Mouse (Mus musculus) telencephalon, adult 2 months (tissue): ENCODE results near the gene Rnf43.

Source experiments
- DNase-seq: peaks from one replicate; pipeline ENCODE4 v3.0.0-alpha.2; 2011; ENCODE audit warnings: low read depth, low spot score

Rnf43 gene

GRCm38 (mm10) chr11:87710262-87710615 lies 47.7 kb downstream of the Rnf43 start:
- no peak for DNase-seq

GRCm38 (mm10) chr11:87712188-87712587 lies 49.7 kb downstream of the Rnf43 start:
- DNase-seq, result no peak

GRCm38 (mm10) chr11:87715999-87716398 lies 53.5 kb downstream of the Rnf43 start:
- DNase-seq, result no peak

GRCm38 (mm10) chr11:87719526-87719925 lies 57.0 kb downstream of the Rnf43 start:
- DNase-seq, result no peak

- no peak for DNase-seq
These were observed 57.8 kb downstream of the Rnf43 start for GRCm38 (mm10) chr11:87720324-87720723.

GRCm38 (mm10) chr11:87720839-87721238 lies 58.3 kb downstream of the Rnf43 start:
- DNase-seq, result no peak

GRCm38 (mm10) chr11:87722168-87722567 lies 59.6 kb downstream of the Rnf43 start:
- no peak for DNase-seq

GRCm38 (mm10) chr11:87722891-87723290 lies 60.4 kb downstream of the Rnf43 start:
- DNase-seq, result no peak

- no peak for DNase-seq
These were observed 63.0 kb downstream of the Rnf43 start for GRCm38 (mm10) chr11:87725515-87725914.

GRCm38 (mm10) chr11:87725964-87726562 lies 63.5 kb downstream of the Rnf43 start:
- DNase-seq, result no peak

GRCm38 (mm10) chr11:87727021-87727420 lies 64.5 kb downstream of the Rnf43 start:
- no peak for DNase-seq

- DNase-seq, result no peak
These were observed 64.9 kb downstream of the Rnf43 start for GRCm38 (mm10) chr11:87727471-87727870.

GRCm38 (mm10) chr11:87728850-87729592 lies 66.5 kb downstream of the Rnf43 start:
- no peak for DNase-seq

GRCm38 (mm10) chr11:87729593-87730185 lies 67.2 kb downstream of the Rnf43 start:
- no peak for DNase-seq

GRCm38 (mm10) chr11:87730652-87731310 lies 68.3 kb downstream of the Rnf43 start:
- no peak for DNase-seq

- DNase-seq, result no peak
These were observed 71.8 kb downstream of the Rnf43 start for GRCm38 (mm10) chr11:87734346-87734745.

GRCm38 (mm10) chr11:87735691-87736090 lies 73.2 kb downstream of the Rnf43 start:
- DNase-seq, result no peak

- DNase-seq, result no peak
These were observed 74.2 kb downstream of the Rnf43 start for GRCm38 (mm10) chr11:87736647-87737134.

GRCm38 (mm10) chr11:87737175-87737740 lies 74.7 kb downstream of the Rnf43 start, which contains the start of gene Supt4a:
TSS of gene Supt4a (plus strand) at chr11:87737552.
- DNase-seq, result peak; percentile 93

- no peak for DNase-seq
These were observed 81.2 kb downstream of the Rnf43 start for GRCm38 (mm10) chr11:87743691-87744090.

GRCm38 (mm10) chr11:87744964-87745363 lies 82.4 kb downstream of the Rnf43 start:
- no peak for DNase-seq
